Comparison of ENCODE assay signal across 16 mouse cellular contexts in genomic region chr10:42572567-42572966, GRCm38 (mm10). TPM values are rescaled to one million over a fixed set of nuclear protein-coding genes. Genes with fewer than 3 reads are reported as not detected.
DNase-seq lines count a peak whose midpoint lies in the region; ATAC-seq and TF ChIP-seq lines count a peak whose summit lies in the region.
"Had no signal": no experiment of that assay in that cellular context is flagged by ENCODE, and none has a peak within 500 bp of the region (broad histone marks: within the 10 kb centered on the region; RNA-seq: fewer than 3 reads in every experiment).

No protein-coding gene starts in this region.

- H3K9ac ChIP-seq in heart, embryonic 13.5 days = no peak overlapping the region
- no peak overlapping the region; the same call in 1 of the 2 replicates for H3K9ac ChIP-seq in midbrain, embryonic 13.5 days (replicated peaks)
- H3K9ac ChIP-seq: liver, embryonic 14.5 days had no signal

- no peak for TF ChIP-seq POLR2A in cortical plate, adult 2 months (IDR thresholded peaks at IDR 0.05; ENCODE audit: extremely low read depth, insufficient read depth, low read length)

- no peak overlapping the region for H3K27ac ChIP-seq in heart, embryonic 13.5 days (replicated peaks)
- no peak overlapping the region for H3K27ac ChIP-seq in cortical plate, adult 2 months (ENCODE audit: insufficient read depth, low read length)
- H3K27ac ChIP-seq in midbrain, embryonic 13.5 days = no peak overlapping the region
- no peak overlapping the region for H3K27ac ChIP-seq in gastrocnemius, adult 2 months
- H3K27ac ChIP-seq: liver, embryonic 14.5 days; stomach, postnatal 0 days had no signal

- H3K36me3 ChIP-seq in heart, embryonic 13.5 days = no peaks in the 10 kb centered on the region
- H3K36me3 ChIP-seq in midbrain, embryonic 13.5 days = no peaks in the 10 kb centered on the region

- no peak for DNase-seq in heart, postnatal 4 days
- DNase-seq in gastrocnemius, adult 2 months = no peak
- DNase-seq in layer of hippocampus, adult 11-12 months (ENCODE audit: low spot score) = no peak
- DNase-seq: B cell, adult 2 months; cerebellum, postnatal 10 days; layer of hippocampus, adult 9-11 months; right cerebral cortex, postnatal 14 days had no signal

- intact Hi-C loops in gastrocnemius, adult 2 months (cut with DNase I) = no loop called here

- peaks cover 98% of the 10 kb centered on the region for H3K27me3 ChIP-seq in heart, embryonic 13.5 days (replicated peaks)
- peaks cover 82% of the 10 kb centered on the region for H3K27me3 ChIP-seq in midbrain, embryonic 13.5 days

- H3K4me3 ChIP-seq in heart, embryonic 13.5 days = peak overlapping the region; percentile 6; the same call in 1 of the 2 replicates
- peak overlapping the region; percentile 5 for H3K4me3 ChIP-seq in cortical plate, adult 2 months (ENCODE audit: insufficient read depth, low read length)
- H3K4me3 ChIP-seq in midbrain, embryonic 13.5 days (replicated peaks) = peak overlapping the region; percentile 34
- no peak overlapping the region for H3K4me3 ChIP-seq in gastrocnemius, adult 2 months

- H3K4me2 ChIP-seq in heart, embryonic 13.5 days = peak overlapping the region; percentile 35; the same call in 1 of the 2 replicates
- H3K4me2 ChIP-seq in midbrain, embryonic 13.5 days (replicated peaks) = peak overlapping the region; percentile 52

- WGBS in heart, embryonic 13.5 days = 5% methylated on average over 20 of the region's 20 CpGs
- 3% methylated on average over 20 of the region's 20 CpGs for WGBS in midbrain, embryonic 13.5 days

- H3K4me1 ChIP-seq in heart, embryonic 13.5 days = 0 out of 2 replicates have a peak, but pooled peaks cover 4% of the 10 kb centered on the region
- no peaks in the 10 kb centered on the region for H3K4me1 ChIP-seq in cortical plate, adult 2 months (ENCODE audit: control insufficient read depth, insufficient read depth, low read length)
- H3K4me1 ChIP-seq in midbrain, embryonic 13.5 days (replicated peaks) = peaks cover 20% of the 10 kb centered on the region

- no peak for ATAC-seq in heart, embryonic 13.5 days (ENCODE audit: extremely low read depth, insufficient number of reproducible peaks, low FRiP score, low TSS enrichment)
- ATAC-seq in granulocyte monocyte progenitor cell, adult 5-6 weeks (replicated peaks; ENCODE audit: poor library complexity, severe bottlenecking) = peak; percentile 37; the same call in 1 of the 2 replicates
- peak; percentile 59; the same call in 1 of the 2 replicates for ATAC-seq in midbrain, embryonic 13.5 days
- ATAC-seq in CD4-positive, CD25-positive, alpha-beta regulatory T cell, adult 4 months = no peak

- no peak for TF ChIP-seq CTCF in cortical plate, adult 2 months (IDR thresholded peaks at IDR 0.05; ENCODE audit: extremely low read depth, insufficient read depth, low read length)
- TF ChIP-seq CTCF in gastrocnemius, adult 2 months (IDR thresholded peaks at IDR 0.05) = no peak

- no peaks in the 10 kb centered on the region for H3K9me3 ChIP-seq in heart, embryonic 13.5 days
- H3K9me3 ChIP-seq in midbrain, embryonic 13.5 days = no peaks in the 10 kb centered on the region

RNA-seq across cellular contexts. Expression of gene Nr2e1, which starts 10.9 kb away (rescaled TPM):
- not detected in 2 replicates for polyA plus RNA-seq in heart, embryonic 13.5 days (2015; fragmentation: Nextera tagmentation; extraction: Ambion mirVana)
- total RNA-seq in heart, postnatal 4 days (2021) = not detected
- 15.2 and 18.6 TPM in 2 replicates for polyA plus RNA-seq in cortical plate, adult 2 months (2012; rRNA removed)
- not detected in 2 replicates for total RNA-seq in granulocyte monocyte progenitor cell, adult 5-6 weeks (2014; fragmentation: Nextera tagmentation)
- total RNA-seq in granulocyte monocyte progenitor cell, adult 5-6 weeks (2017) = not detected in 2 replicates
- polyA plus RNA-seq in midbrain, embryonic 13.5 days (2015; fragmentation: Nextera tagmentation; extraction: Ambion mirVana) = 14.8 and 16.9 TPM in 2 replicates
- total RNA-seq in gastrocnemius, adult 2 months (2021) = not detected
- not detected for polyA plus RNA-seq in CD4-positive, CD25-positive, alpha-beta regulatory T cell, adult 4 months (2017; shearing (Covaris generic))
- total RNA-seq: hematopoietic stem cell, adult 5-6 weeks; megakaryocyte-erythroid progenitor cell, adult 5-6 weeks had no signal
- polyA plus RNA-seq: liver, embryonic 14.5 days; stomach, postnatal 0 days had no signal

RNA-seq across cellular contexts. Expression of gene Ostm1, which starts 11.1 kb away (rescaled TPM):
- 19.2 and 19.5 TPM in 2 replicates for polyA plus RNA-seq in heart, embryonic 13.5 days (2015; fragmentation: Nextera tagmentation; extraction: Ambion mirVana)
- total RNA-seq in heart, postnatal 4 days (2021) = 10 to 100 TPM; 18.2 to 19.9 TPM
- polyA plus RNA-seq in cortical plate, adult 2 months (2012; rRNA removed) = 45.4 TPM in 2 replicates
- 28.9 and 33.4 TPM in 2 replicates for total RNA-seq in granulocyte monocyte progenitor cell, adult 5-6 weeks (2014; fragmentation: Nextera tagmentation)
- 47.2 and 48.5 TPM in 2 replicates for total RNA-seq in granulocyte monocyte progenitor cell, adult 5-6 weeks (2017)
- polyA plus RNA-seq in midbrain, embryonic 13.5 days (2015; fragmentation: Nextera tagmentation; extraction: Ambion mirVana) = 35.6 and 37.4 TPM in 2 replicates
- 10 to 100 TPM; 14.7 to 22.2 TPM for total RNA-seq in gastrocnemius, adult 2 months (2021)
- 10 to 100 TPM; 39.9 TPM for polyA plus RNA-seq in CD4-positive, CD25-positive, alpha-beta regulatory T cell, adult 4 months (2017; shearing (Covaris generic))

Comparison
In these comparisons a context has a peak if more than half of its experiments do, and no peak if none do; other contexts are left out.
1. ATAC-seq: peak in granulocyte monocyte progenitor cell, adult 5-6 weeks (single experiment) and midbrain, embryonic 13.5 days (single experiment); none in heart, embryonic 13.5 days (single experiment) and CD4-positive, CD25-positive, alpha-beta regulatory T cell, adult 4 months (single experiment).
2. RNA of gene Nr2e1, which starts 10.9 kb away (polyA plus RNA-seq): 15.2 to 18.6 TPM in cortical plate, adult 2 months and 14.8 to 16.9 TPM in midbrain, embryonic 13.5 days; not detected in CD4-positive, CD25-positive, alpha-beta regulatory T cell, adult 4 months and not detected in heart, embryonic 13.5 days; every median in the first group is over 10 times any median in the second.